Mouse (Mus musculus) heart, postnatal 0 days (tissue): Measurements from ENCODE around the gene Rasa4. TPM values are rescaled to one million over a fixed set of nuclear protein-coding genes. Genes with fewer than 3 reads are reported as not detected.
"Not testable (repeated sequence)": the region's sequence is repeated elsewhere in the genome, so short reads cannot be mapped to it uniquely, and the experiment has no call there.

Source experiments
- ATAC-seq: fragments of 200-750 bp; cut with Nextera tagmentation; 2 replicates; pipeline ENCODE4 v1.8.0; 2017; ENCODE audit warnings: low read depth, moderate number of reproducible peaks, moderate library complexity; ENCODE audit not compliant: insufficient read depth
- DNase-seq: peaks from one replicate; pipeline ENCODE4 v3.0.0-alpha.2; 2016; ENCODE audit warnings: low spot score
- H3K27ac ChIP-seq: fragments of 300-500 bp; sonication (generic); 2 replicates; pipeline ENCODE4 v1.5.1; 2014; ENCODE audit warnings: low read depth, mild to moderate bottlenecking
- H3K27me3 ChIP-seq: fragments of 300-500 bp; sonication (generic); 2 replicates; pipeline ENCODE4 v1.6.1; 2014; ENCODE audit warnings: low read length, mixed read lengths; ENCODE audit not compliant: control insufficient read depth, insufficient read depth
- H3K36me3 ChIP-seq: fragments of 300-500 bp; sonication (generic); replicated peaks from 2 replicates; pipeline ENCODE4 v1.6.1; 2014; ENCODE audit warnings: low read length, mixed read lengths; ENCODE audit not compliant: control insufficient read depth, insufficient read depth
- H3K4me1 ChIP-seq: fragments of 300-500 bp; sonication (generic); 2 replicates; pipeline ENCODE4 v1.6.1; 2014; ENCODE audit warnings: antibody characterized with exemption; ENCODE audit not compliant: control insufficient read depth, insufficient read depth
- H3K4me2 ChIP-seq: fragments of 300-500 bp; sonication (generic); 2 replicates; pipeline ENCODE4 v1.6.1; 2014; ENCODE audit warnings: low read depth, mild to moderate bottlenecking, low read length, moderate library complexity
- H3K4me3 ChIP-seq: fragments of 300-500 bp; sonication (generic); 2 replicates; pipeline ENCODE4 v1.5.1; 2014; ENCODE audit warnings: low read depth, low read length
- H3K9ac ChIP-seq: fragments of 300-500 bp; sonication (generic); replicated peaks from 2 replicates; pipeline ENCODE4 v1.6.1; 2014; ENCODE audit warnings: low read depth, low read length, mixed read lengths
- H3K9me3 ChIP-seq: fragments of 300-500 bp; sonication (generic); replicated peaks from 2 replicates; pipeline ENCODE4 v1.6.1; 2016; ENCODE audit warnings: low read length; ENCODE audit not compliant: control insufficient read depth
- CTCF ChIP-seq: IDR thresholded peaks from 2 replicates; pipeline ENCODE4 v1.5.1; 2016; ENCODE audit warnings: antibody characterized with exemption, control low read depth, low read depth
- EP300 ChIP-seq: IDR thresholded peaks from 2 replicates; pipeline ENCODE4 v1.6.1; 2016; ENCODE audit warnings: antibody characterized with exemption, low read depth
- WGBS: fragments of 180-500 bp; shearing (Covaris S2); extraction: QIAGEN DNeasy Blood & Tissue Kit; methylation state at CpG from one replicate; pipeline ENCODE4 v1.1.7; 2014; 5-methylcytosine and 5-hydroxymethylcytosine counted together
- microRNA-seq: library from miRNA; unstranded; fragments of <30 nt; microRNA quantifications from one replicate; pipeline ENCODE4, GENCODE M21; 2016
- polyA plus RNA-seq: library from polyadenylated mRNA; unstranded; fragments of >200 nt; fragmentation: Nextera tagmentation; extraction: Ambion mirVana; gene quantifications from 2 replicates; pipeline ENCODE4 v1.2.1, GENCODE M21; 2015
- total RNA-seq: library from RNA; depleted of rRNA; stranded (reverse); fragments of >200 nt; gene quantifications from 2 replicates; pipeline ENCODE4 v1.2.3, GENCODE M21; 2014; ENCODE audit warnings: low replicate concordance; rRNA removed

Gene Rasa4
- total and polyA plus RNA-seq, 2 experiments from 2014 or later: 0.96 to 6.2 TPM

DNA sequence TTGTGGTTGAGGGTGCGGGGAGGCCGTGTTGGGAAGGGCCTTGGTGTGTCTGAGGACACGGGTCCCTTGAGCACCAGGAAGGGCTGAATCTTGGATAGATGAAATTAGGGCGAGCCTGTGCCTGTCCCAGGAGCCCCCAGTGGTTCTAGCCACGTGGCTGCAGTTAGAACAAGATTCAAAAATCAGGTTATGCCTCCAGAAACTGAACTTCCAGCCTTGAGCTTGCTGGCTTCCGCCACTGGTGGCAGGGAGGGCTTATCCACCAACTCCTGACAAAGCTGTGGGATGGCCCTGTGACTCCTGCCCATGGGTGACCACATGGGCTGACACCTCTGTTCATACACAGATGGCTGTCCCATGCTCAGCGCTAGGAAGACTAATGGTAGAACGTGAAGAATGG is 64.0 kb downstream of the Rasa4 start:
- ATAC-seq: no peak
- Histone ChIP-seq H3K4me3 (no peak overlapping the region), H3K4me2 (no peak overlapping the region), H3K9me3 (no peaks in the 10 kb centered on the region), H3K4me1 (no peaks in the 10 kb centered on the region), H3K9ac (no peak overlapping the region), H3K36me3 (no peaks in the 10 kb centered on the region), H3K27me3 (no peaks in the 10 kb centered on the region), H3K27ac (no peak overlapping the region)
- 64% methylated on average over 8 of the region's 8 CpGs for WGBS
- DNase-seq: no peak
- TF ChIP-seq EP300: no peak

DNA sequence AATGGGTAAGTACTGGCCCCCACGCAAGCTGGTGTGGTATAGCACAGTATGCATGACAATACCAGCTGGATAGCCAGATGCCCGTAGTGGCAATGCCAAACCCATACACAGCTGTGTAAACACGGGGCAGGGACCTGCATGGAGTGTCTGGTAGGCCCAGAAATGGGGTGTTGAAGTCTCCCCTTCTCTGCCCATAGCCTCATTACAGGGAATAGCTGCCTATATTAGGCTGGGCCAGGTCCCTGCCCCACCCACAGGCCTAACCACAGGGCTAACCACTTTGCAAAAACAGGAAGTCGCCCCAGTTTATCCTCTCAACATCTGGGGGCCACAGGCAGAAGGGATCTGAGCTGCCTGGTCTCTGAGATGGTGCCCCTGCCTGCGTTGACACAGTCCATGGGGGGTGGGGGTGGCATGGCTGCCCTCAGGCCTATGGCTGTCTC is 65.4 kb downstream of the Rasa4 start:
- H3K27ac ChIP-seq, H3K4me2 ChIP-seq, H3K4me1 ChIP-seq, H3K9ac ChIP-seq, H3K4me3 ChIP-seq, H3K36me3 ChIP-seq, DNase-seq, ATAC-seq, H3K9me3 ChIP-seq, H3K27me3 ChIP-seq: not testable (repeated sequence)
- 71% methylated on average over 5 of the region's 5 CpGs for WGBS

GRCm38 (mm10) chr5:136152365-136152764 is 68.6 kb downstream of the Rasa4 start:
- Histone ChIP-seq H3K27ac (no peak overlapping the region), H3K4me3 (no peak overlapping the region), H3K9ac (no peak overlapping the region), H3K4me1 (no peaks in the 10 kb centered on the region), H3K9me3 (no peaks in the 10 kb centered on the region), H3K36me3 (no peaks in the 10 kb centered on the region), H3K4me2 (no peak overlapping the region), H3K27me3 (no peaks in the 10 kb centered on the region)
- ATAC-seq (no peak), DNase-seq (no peak)
- 63% methylated on average over 8 of the region's 8 CpGs for WGBS
- TF ChIP-seq CTCF (no peak), EP300 (no peak)

GRCm38 (mm10) chr5:136155399-136155798 is 71.7 kb downstream of the Rasa4 start:
- no peak for TF ChIP-seq CTCF
- no peak for TF ChIP-seq EP300
- H3K4me1 ChIP-seq: no peaks in the 10 kb centered on the region
- no peak overlapping the region for H3K4me3 ChIP-seq
- H3K27me3 ChIP-seq: no peaks in the 10 kb centered on the region
- WGBS: 62% methylated on average over 5 of the region's 5 CpGs
- H3K27ac ChIP-seq: no peak overlapping the region
- H3K36me3 ChIP-seq: no peaks in the 10 kb centered on the region
- DNase-seq (no peak), ATAC-seq (no peak)
- no peak overlapping the region for H3K9ac ChIP-seq
- H3K9me3 ChIP-seq: no peaks in the 10 kb centered on the region
- no peak overlapping the region for H3K4me2 ChIP-seq

DNA sequence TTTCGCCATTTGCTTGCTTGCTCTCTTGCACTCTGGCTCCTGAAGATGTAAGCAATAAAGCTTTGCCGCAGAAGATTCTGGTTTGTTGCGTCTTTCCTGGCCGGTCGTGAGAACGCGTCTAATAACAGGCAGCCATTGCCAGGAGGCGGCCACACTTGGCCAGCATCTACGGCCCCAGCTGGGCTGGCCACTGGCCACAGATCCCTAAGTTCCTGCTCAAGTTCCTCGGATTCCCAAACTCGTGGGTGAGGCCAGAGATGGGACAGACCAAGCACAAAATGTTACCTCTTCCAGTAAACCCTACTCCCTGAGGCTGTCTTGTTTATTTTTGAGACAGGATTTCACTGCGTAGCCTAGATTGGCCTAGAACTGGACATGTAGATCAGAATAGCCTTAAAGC is 76.4 kb downstream of the Rasa4 start:
- H3K9ac ChIP-seq, H3K4me1 ChIP-seq, H3K4me3 ChIP-seq, H3K27ac ChIP-seq, H3K9me3 ChIP-seq, DNase-seq, H3K36me3 ChIP-seq, H3K4me2 ChIP-seq, H3K27me3 ChIP-seq, ATAC-seq: not testable (repeated sequence)
- 82% methylated on average over 11 of the region's 12 CpGs for WGBS

Small RNAs within 50 kb of the gene (microRNA-seq; reads per million reads assigned to microRNA genes)
- gene Mir7035: not detected

Other genes starting within 250 kb of the Rasa4 start
- 1,178 and 1,316 TPM in 2 replicates for gene Hspb1, start 196.0 kb upstream of the Rasa4 start, total RNA-seq
- gene Hspb1, start 196.0 kb upstream of the Rasa4 start, polyA plus RNA-seq: 974 and 1,039 TPM in 2 replicates
- gene Ywhag, start 149.3 kb upstream of the Rasa4 start, total RNA-seq: 47.3 and 67.2 TPM in 2 replicates
- 137 and 149 TPM in 2 replicates for gene Ywhag, start 149.3 kb upstream of the Rasa4 start, polyA plus RNA-seq
- gene Ssc4d, start 109.4 kb upstream of the Rasa4 start, total RNA-seq: 1.3 and 3.6 TPM in 2 replicates
- gene Ssc4d, start 109.4 kb upstream of the Rasa4 start, polyA plus RNA-seq: 0.55 and 0.56 TPM in 2 replicates
- not detected in 2 replicates for gene Zp3, start 103.8 kb upstream of the Rasa4 start, total RNA-seq
- gene Zp3, start 103.8 kb upstream of the Rasa4 start, polyA plus RNA-seq: 0.14 TPM in 1 of 2 replicates, not detected in the other
- gene Dtx2, start 89.1 kb upstream of the Rasa4 start, total RNA-seq: 27.4 and 28.6 TPM in 2 replicates
- gene Dtx2, start 89.1 kb upstream of the Rasa4 start, polyA plus RNA-seq: 14.6 and 15.7 TPM in 2 replicates
- 40.6 and 47.9 TPM in 2 replicates for gene Upk3b, start 45.4 kb upstream of the Rasa4 start, total RNA-seq
- gene Upk3b, start 45.4 kb upstream of the Rasa4 start, polyA plus RNA-seq: 21.1 and 24.0 TPM in 2 replicates
- gene Upk3bl, start 29.4 kb upstream of the Rasa4 start, total RNA-seq: 4.2 TPM in 1 of 2 replicates, not detected in the other
- not detected in 2 replicates for gene Upk3bl, start 29.4 kb upstream of the Rasa4 start, polyA plus RNA-seq
- gene Polr2j, start 32.7 kb downstream of the Rasa4 start, total RNA-seq: 59.8 and 121 TPM in 2 replicates
- 145 and 155 TPM in 2 replicates for gene Polr2j, start 32.7 kb downstream of the Rasa4 start, polyA plus RNA-seq
- 20.9 and 23.1 TPM in 2 replicates for gene Lrwd1, start 52.2 kb downstream of the Rasa4 start, total RNA-seq
- gene Lrwd1, start 52.2 kb downstream of the Rasa4 start, polyA plus RNA-seq: 9.4 and 10.0 TPM in 2 replicates
- gene Alkbh4, start 52.2 kb downstream of the Rasa4 start, total RNA-seq: 9.4 and 11.4 TPM in 2 replicates
- gene Alkbh4, start 52.2 kb downstream of the Rasa4 start, polyA plus RNA-seq: 7.9 and 8.0 TPM in 2 replicates
- 0.69 and 6.0 TPM in 2 replicates for gene Orai2, start 86.8 kb downstream of the Rasa4 start, total RNA-seq
- gene Orai2, start 86.8 kb downstream of the Rasa4 start, polyA plus RNA-seq: 1.1 and 1.2 TPM in 2 replicates
- gene Prkrip1, start 115.0 kb downstream of the Rasa4 start, total RNA-seq: 1.7 and 8.4 TPM in 2 replicates
- 32.7 and 34.0 TPM in 2 replicates for gene Prkrip1, start 115.0 kb downstream of the Rasa4 start, polyA plus RNA-seq
- 0.97 and 2.0 TPM in 2 replicates for gene Sh2b2, start 162.6 kb downstream of the Rasa4 start, total RNA-seq
- gene Sh2b2, start 162.6 kb downstream of the Rasa4 start, polyA plus RNA-seq: 0.41 and 0.63 TPM in 2 replicates